ENCODE assay signal across 8 mouse cellular contexts in genomic region chr1:89939981-89940726, GRCm38 (mm10). TPM values are rescaled to one million over a fixed set of nuclear protein-coding genes. Genes with fewer than 3 reads are reported as not detected.
DNase-seq lines count a peak whose midpoint lies in the region; ATAC-seq and TF ChIP-seq lines count a peak whose summit lies in the region.

No protein-coding gene starts in this region.

- H3K4me1 ChIP-seq in embryonic facial prominence, embryonic 14.5 days (ENCODE audit: control insufficient read depth, insufficient read depth, low read length) = peaks cover 10% of the 10 kb centered on the region
- H3K4me1 ChIP-seq in heart, postnatal 0 days (ENCODE audit: control insufficient read depth, insufficient read depth) = 0 out of 2 replicates have a peak, but pooled peaks cover 5% of the 10 kb centered on the region

- peak; percentile 74 for TF ChIP-seq CTCF in heart, postnatal 0 days (IDR thresholded peaks at IDR 0.05; ENCODE audit: low read depth)

- no peak overlapping the region for H3K9ac ChIP-seq in embryonic facial prominence, embryonic 14.5 days (ENCODE audit: low read depth, low read length)
- H3K9ac ChIP-seq in heart, postnatal 0 days (replicated peaks; ENCODE audit: low read depth, low read length) = no peak overlapping the region

- ATAC-seq in embryonic facial prominence, embryonic 14.5 days (ENCODE audit: low read depth) = peak; percentile 62; the same call in 1 of the 2 replicates
- ATAC-seq in heart, postnatal 0 days (ENCODE audit: insufficient read depth, low read depth) = peak; percentile 67
- peak; percentile 77 for ATAC-seq in megakaryocyte, adult 5-6 weeks (ENCODE audit: poor library complexity, severe bottlenecking)

- H3K4me2 ChIP-seq in embryonic facial prominence, embryonic 14.5 days (ENCODE audit: low read depth, low read length) = peak overlapping the region; percentile 29; the same call in 1 of the 2 replicates
- no peak overlapping the region for H3K4me2 ChIP-seq in heart, postnatal 0 days (ENCODE audit: low read depth, low read length)

- peak; percentile 98 for DNase-seq in ES-CJ7 (ENCODE audit: low read depth, low spot score)
- DNase-seq in adrenal gland, postnatal 25 days = peak; percentile 68
- DNase-seq in embryonic facial prominence, embryonic 14.5 days (ENCODE audit: low spot score) = peak; percentile 61
- DNase-seq in heart, postnatal 0 days (ENCODE audit: low spot score) = peak; percentile 72
- peak; percentile 81 to 85 for DNase-seq in kidney, postnatal 25 days
- peak; percentile 23 for DNase-seq in splenic B cell, adult 2 months (ENCODE audit: low read depth, low spot score)
- DNase-seq in left cerebral cortex, adult 8-10 months (ENCODE audit: low spot score in 2 of 2) = no peak

- WGBS in embryonic facial prominence, embryonic 14.5 days = 4% methylated on average over 26 of the region's 34 CpGs
- 8% methylated on average over 33 of the region's 34 CpGs for WGBS in heart, postnatal 0 days

- no peaks in the 10 kb centered on the region for H3K9me3 ChIP-seq in embryonic facial prominence, embryonic 14.5 days (ENCODE audit: control insufficient read depth, low read length)
- H3K9me3 ChIP-seq in heart, postnatal 0 days (replicated peaks; ENCODE audit: control insufficient read depth, low read length) = no peaks in the 10 kb centered on the region

- no peak overlapping the region for H3K27ac ChIP-seq in embryonic facial prominence, embryonic 14.5 days (replicated peaks; ENCODE audit: low read depth, low read length)
- H3K27ac ChIP-seq in heart, postnatal 0 days (ENCODE audit: low read depth) = no peak overlapping the region

- H3K36me3 ChIP-seq in embryonic facial prominence, embryonic 14.5 days (ENCODE audit: control insufficient read depth, insufficient read depth, low read length) = no peaks in the 10 kb centered on the region
- H3K36me3 ChIP-seq in heart, postnatal 0 days (replicated peaks; ENCODE audit: control insufficient read depth, insufficient read depth, low read length) = no peaks in the 10 kb centered on the region
- H3K36me3 ChIP-seq in splenic B cell, adult 2 months (ENCODE audit: control insufficient read depth, insufficient read depth, low read length, poor library complexity, severe bottlenecking) = no peaks in the 10 kb centered on the region

- H3K4me3 ChIP-seq in embryonic facial prominence, embryonic 14.5 days (ENCODE audit: low read depth, low read length) = peak overlapping the region; percentile 20; the same call in 1 of the 2 replicates
- no peak overlapping the region for H3K4me3 ChIP-seq in heart, postnatal 0 days (ENCODE audit: low read depth, low read length)

- peaks cover 96% of the 10 kb centered on the region for H3K27me3 ChIP-seq in embryonic facial prominence, embryonic 14.5 days (replicated peaks; ENCODE audit: control insufficient read depth, insufficient read depth, low read length)
- H3K27me3 ChIP-seq in heart, postnatal 0 days (ENCODE audit: control insufficient read depth, insufficient read depth, low read length) = peaks cover 93% of the 10 kb centered on the region
- H3K27me3 ChIP-seq in splenic B cell, adult 2 months (ENCODE audit: control insufficient read depth, insufficient read depth, low read length, poor library complexity, severe bottlenecking) = no peaks in the 10 kb centered on the region

- TF ChIP-seq EP300 in heart, postnatal 0 days (IDR thresholded peaks at IDR 0.05; ENCODE audit: low read depth) = no peak

RNA-seq across cellular contexts. Expression of gene Gbx2, which starts 9.2 kb away (rescaled TPM):
- total RNA-seq in adrenal gland, postnatal 25 days (2021) = not detected in 2 replicates
- polyA plus RNA-seq in embryonic facial prominence, embryonic 14.5 days (2014; fragmentation: Nextera tagmentation; extraction: Ambion mirVana) = 0.18 and 0.39 TPM in 2 replicates
- not detected in 2 replicates for total RNA-seq in heart, postnatal 0 days (2014; rRNA removed; ENCODE audit: low replicate concordance)
- not detected in 2 replicates for polyA plus RNA-seq in heart, postnatal 0 days (2015; fragmentation: Nextera tagmentation; extraction: Ambion mirVana)
- total RNA-seq in megakaryocyte, adult 5-6 weeks (2015) = not detected in 2 replicates
- total RNA-seq in megakaryocyte, adult 5-6 weeks (2017) = not detected in 2 replicates
- total RNA-seq in left cerebral cortex, adult 8-10 months (2022) = under 1 TPM; 0.53 to 0.76 (median 0.61) TPM

Comparison
In these comparisons a context has a peak if more than half of its experiments do, and no peak if none do; other contexts are left out.
1. DNase-seq: peak in ES-CJ7 (single experiment), adrenal gland, postnatal 25 days (single experiment), embryonic facial prominence, embryonic 14.5 days (single experiment), heart, postnatal 0 days (single experiment), kidney, postnatal 25 days (2 of 2) and splenic B cell, adult 2 months (single experiment); none in left cerebral cortex, adult 8-10 months (0 of 2).
2. Peak in every context shown above with its lines, with median percentiles within 50 percentile points of each other: ATAC-seq.